Mouse (Mus musculus) erythroblast, embryonic 14.5 days (primary cell): ENCODE measurements around the gene Sh3bgrl.

Experiments
- GATA1 ChIP-seq: IDR thresholded peaks from 2 replicates; pipeline ENCODE4 v1.6.1; 2012; ENCODE audit warnings: low read length, inconsistent platforms, mixed read lengths
- TAL1 ChIP-seq: IDR thresholded peaks from 3 replicates; pipeline ENCODE4 v1.6.1; 2012; ENCODE audit warnings: low read length, inconsistent platforms, mixed read lengths

- no peak for TF ChIP-seq TAL1
- TF ChIP-seq GATA1: no peak
Observed at GRCm38 (mm10) chrX:109098511-109098910, 3.3 kb downstream of the Sh3bgrl start.
